Mouse (Mus musculus) spleen, adult 18-20 months (tissue): ENCODE data around the gene Chl1.

Source experiments
- DNase-seq, 2 experiments: peaks; one replicate each; pipeline ENCODE4 v3.0.0; 2022; ENCODE audit warnings: mixed read lengths in 2 of 2

Gene Chl1

DNA sequence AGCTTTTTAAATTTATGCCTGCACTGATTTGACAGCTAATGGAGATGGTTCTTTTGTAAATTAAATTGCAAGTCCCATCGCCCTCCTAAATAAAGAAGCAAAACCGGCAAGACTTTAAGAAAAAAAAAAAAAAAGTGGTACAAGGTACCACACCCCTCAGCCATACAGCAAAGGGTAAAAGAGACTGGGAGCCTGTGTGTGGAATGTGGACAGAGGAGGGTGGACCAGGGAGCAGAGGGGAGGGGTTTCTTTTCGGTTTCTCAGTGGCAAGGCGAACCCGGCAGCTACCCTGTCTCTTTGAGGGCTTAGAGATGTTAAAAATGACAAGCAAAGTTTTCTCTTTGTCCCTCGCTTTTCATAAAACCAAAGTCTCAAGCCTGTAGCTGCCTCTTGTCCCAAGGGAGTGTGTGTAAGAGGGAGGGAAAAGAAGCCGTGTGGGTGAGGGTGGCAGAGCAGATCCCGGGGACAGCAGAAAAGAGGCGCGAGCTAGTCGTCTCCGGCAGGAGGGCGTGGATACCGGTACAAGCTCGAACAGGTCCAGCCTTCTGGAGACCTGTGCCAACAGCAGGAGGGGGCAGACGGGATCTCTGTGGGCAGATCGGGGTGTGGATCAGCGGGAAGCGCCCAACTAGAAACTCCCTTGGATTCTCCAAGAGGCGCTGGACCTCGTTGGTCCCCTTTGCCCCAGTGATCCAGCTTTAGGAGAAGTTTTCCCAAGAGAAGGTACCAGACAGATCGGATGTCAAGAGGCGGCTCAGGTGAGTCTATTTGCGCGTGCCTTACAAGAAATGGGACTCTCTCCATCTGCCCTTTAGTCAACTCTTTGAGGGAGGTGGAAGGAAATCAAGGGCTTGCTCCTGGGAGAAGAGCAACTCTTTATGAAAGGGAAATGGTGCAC is at the start of gene Chl1:
Gene Chl1 (plus strand): TSS at position 195 of the 898 bp plus-strand sequence.
- no peak for DNase-seq

DNA sequence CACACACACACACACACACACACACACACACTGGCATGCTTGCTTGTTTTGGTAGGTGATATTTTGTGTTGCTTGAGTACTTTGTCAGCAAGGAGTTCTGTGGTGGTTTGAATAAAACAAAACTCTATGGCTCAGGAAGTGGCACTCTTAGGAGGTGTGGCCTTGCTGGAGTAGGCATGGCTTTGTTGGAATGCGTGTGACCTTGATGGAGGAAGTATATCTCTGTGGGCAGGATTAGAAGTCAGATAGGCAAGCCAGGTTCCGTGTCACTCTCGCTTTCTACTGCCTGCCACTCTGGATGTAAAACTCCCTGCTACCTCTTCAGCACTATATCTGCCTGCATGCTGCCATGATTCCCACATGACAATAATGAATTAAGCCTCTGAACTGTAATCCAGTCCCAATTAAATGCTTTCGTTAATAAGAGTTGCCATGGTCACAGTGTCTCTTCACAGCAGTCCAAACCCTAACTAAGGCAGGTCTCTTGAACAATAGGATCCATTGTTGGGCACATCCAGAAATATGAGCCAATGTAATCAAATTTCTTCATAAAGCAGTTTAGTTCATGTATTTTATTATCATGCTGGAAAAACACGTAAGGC is 44.8 kb upstream of the Chl1 start:
- DNase-seq, result no peak

DNA sequence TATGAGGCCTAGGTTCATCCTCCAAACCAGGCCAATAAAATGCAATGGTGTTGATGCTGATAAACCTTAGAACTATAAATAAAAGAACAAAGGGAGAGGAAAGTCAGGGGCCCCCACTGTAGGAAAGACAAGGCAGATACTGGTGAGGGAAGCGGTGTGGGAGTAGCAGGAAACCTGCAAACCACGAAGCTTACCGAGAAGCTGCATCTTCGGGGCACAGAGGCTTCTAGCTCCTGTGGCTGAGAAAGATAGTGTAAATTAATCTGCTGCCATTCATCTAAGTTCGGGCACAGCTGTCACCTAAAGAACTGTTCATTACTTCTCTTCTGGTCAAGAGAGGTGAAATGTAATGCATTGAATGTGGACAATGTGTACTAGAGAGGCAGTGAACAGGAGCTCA is 37.1 kb upstream of the Chl1 start:
- no peak for DNase-seq

DNA sequence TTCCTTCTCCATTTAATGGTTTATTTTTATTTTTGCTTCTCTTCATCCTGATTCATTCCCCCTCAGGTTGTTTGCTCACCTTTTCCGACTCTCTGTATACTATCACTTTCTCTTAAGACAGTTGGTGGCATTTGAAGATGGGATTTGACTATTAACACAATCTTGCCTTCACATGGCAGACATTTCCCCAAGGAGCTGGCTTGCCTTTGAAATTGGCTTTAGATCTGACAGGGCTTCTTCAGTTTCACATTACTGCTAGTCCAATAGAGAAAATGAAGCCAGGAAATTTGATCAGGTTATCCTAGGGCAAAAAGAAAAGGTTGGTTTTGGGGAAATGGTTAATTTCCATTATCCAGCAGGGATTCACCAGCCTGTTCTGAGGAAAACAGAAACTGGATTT is 23.2 kb upstream of the Chl1 start:
- DNase-seq, result no peak

DNA sequence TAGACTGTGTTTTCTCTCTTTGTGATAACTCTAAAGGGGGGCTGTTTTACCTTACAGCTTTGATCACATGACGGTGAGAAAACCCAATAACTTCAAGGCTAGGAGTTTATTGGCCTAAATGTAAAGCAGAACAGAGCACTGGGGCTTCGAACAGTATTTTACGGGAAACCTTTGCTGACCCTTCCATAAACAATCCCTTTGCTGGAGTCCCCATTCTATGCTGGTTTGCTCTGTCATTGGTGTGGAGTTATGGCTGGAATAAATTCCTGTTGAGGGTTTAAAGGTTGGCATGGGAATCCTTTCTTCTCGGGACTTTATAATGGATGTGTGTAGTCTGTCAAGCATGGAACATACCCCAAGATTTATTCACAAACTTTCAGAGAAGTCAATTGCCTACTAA is 12.0 kb upstream of the Chl1 start:
- no peak for DNase-seq

DNA sequence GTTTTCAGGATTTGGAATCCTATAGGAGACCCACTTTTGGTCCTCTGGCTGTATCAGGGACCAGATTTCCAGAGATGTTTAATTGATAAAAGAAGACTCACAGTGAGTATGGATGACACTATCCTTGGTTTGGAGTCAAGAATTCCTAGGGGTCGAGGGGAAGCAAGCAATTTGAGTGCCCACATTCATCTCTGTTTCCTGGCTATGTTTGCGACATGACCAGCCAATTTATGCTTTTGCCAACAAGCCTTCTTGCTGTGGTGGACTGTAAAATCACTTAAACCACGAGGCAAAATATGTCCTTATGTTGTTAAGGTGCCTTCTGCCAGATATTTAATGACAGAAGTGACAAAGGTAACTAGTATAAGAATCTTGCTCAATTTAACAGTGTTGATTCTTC is 6.3 kb upstream of the Chl1 start:
- DNase-seq, result no peak

DNA sequence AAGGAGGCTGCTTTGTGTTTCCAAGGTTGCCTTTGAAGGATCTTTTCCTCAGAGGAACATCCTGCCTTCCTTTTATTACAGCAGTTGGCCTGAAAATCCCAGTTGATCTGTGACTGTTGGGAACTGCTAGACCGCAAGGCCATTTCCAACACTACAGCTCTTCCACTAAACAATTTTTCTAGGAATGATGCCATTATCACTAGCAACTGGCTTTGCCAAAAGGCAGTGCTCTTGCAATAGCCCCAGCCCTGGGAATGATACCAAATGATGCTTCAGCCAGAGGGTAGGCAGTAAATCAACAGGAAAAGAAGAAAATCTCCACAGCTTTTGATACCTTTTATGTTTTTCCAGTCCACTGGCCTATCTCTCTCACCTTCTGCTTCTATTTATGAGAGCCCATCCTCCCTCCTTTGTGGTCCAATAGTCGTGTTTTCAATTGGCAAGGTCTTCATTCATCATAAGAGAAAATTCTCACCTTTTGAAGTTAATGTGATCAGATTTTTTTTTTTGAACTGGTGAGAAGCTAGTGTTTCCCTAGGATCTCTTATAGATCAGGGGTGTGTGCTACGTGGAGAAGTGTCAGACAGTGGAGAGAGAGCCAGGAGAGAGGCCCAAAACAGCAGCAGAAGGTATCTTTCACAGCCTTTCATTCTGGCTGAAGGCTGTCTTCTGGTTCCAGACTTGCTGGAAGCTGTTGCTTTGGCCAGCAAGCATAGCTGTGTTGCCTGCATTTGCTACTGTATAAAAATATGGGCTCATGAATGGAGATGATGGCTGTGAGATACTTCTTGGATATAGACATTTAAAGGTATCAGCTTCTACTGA is 2.4 kb upstream of the Chl1 start:
- no peak for DNase-seq

DNA sequence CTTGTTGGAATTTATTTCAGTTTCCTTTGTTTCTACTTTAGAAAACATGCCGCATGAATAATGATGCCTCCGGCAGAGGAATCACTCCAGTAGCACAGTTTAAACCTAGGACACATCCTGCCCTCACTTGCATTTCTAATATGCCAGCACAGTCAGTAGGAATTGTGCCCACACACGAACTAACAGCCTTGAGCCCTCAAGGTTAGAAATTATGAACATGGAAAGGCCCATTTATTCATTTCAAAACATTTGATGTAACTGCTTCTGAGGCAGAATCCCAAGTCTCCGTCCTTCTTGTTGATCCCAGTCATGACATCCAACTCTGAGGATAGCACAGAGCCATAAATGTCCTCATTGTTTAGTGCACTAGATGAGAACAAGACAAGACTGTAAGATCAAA is 790 bp upstream of the Chl1 start:
- DNase-seq, result no peak

DNA sequence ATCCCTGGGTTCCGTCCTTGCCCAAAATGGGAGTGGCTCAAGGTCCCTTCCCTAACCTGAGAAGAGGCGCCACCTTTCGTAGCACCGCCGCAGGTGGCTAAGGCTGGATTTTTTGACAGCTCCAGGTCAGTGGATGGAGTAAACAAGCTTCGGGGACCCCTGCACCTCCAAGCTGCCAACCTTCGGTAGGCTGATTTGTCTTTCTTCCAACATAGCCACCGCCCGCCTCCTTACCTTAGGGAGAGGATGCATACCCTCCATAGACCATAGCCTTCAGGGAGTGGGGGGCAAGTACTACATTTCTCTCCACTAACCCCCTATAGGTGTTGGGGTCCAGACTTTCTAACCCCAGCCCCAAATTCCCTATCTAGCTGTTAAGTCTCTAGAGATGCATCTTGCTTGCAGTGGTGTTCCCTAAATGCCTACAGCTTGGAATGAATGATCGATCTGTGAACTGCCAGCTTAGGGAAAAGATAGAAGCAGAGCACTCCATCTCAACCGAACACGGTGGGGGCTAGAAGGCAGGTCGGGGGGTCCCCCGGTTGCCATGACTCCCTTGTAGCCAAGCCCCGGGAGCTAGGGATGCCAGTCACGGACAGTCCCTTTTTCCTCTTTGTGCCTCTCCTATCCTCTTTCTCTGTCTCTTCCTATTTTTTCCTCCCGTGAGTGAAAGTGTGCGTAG is 1.0 kb downstream of the Chl1 start:
- DNase-seq, result no peak

DNA sequence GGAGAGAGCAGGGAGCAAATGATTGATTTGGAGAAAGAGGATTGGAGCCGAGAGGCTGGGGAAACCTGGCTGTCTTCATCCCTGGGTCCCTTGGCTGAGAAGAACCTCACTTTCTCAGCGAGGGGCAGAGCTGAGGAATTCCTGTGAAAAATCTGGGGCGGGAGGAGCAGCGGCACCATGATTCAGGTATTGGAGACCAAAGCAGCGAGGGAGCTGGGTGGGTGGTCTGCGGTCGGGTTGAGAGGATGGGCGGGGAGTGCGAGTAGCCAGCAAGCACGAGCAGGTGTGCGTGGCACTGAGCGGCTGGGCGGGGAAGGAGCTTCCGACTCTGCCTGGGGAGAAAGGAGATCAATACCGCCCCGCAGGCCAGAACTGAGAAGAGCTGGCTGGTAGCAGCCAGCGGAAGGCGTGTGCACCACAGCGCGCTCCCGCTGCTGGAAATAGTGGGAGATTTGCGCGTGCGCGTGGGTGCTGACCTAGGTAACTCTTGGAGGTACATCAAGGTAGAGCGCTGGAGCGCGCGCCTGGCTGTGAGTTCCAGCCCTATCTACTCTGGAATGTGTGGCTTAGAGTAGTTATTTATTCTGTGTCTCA is 1.7 kb downstream of the Chl1 start:
- DNase-seq, result no peak

DNA sequence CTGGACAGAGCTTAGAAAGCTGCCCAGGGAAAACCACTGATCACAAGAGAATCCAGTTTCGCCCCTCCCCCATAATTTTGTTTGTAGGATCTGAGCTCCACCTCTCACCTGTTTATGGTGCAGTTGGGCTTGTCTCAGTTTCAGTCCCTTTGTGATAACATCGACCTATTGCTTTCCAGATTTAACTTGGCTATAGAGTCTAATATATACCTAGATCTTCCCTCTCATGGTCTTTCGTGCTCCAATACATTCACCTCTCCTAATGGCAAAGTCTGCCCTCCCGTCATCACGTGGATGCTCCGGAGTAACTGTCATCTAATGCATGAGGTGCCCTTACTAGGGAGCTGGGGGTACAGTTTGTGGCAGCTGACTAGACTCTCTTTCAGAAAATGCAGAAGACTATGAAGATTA is 2.5 kb downstream of the Chl1 start:
- DNase-seq, result no peak

DNA sequence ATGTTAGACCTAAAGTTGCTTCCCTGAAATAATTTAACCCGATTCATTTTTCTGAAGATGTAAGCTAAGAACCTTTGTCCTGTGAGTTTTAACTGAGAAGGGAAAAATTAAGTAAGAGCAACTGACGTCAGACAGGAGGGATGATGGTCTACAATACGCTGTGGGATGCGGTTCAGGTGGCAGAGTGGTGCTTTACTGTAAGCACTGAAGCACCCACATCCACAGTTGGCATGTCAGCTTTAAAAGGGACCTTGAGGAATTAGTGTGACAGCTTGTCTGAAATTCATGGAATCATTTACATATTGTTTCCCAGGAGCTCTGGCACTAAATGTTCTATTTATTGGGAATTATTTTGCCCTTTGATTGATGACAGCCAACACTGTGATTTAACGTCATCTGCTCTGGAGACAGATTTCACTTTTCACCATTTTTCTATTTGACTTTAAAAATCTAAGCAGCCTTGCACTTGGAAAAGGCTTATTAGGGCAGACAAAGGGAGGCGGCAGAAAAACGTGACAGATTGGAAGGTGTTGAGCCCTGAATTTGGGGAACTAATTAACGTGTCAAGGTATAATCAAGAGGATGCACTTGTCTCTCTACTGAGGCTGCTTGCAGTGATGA is 3.3 kb downstream of the Chl1 start:
- DNase-seq, result no peak

DNA sequence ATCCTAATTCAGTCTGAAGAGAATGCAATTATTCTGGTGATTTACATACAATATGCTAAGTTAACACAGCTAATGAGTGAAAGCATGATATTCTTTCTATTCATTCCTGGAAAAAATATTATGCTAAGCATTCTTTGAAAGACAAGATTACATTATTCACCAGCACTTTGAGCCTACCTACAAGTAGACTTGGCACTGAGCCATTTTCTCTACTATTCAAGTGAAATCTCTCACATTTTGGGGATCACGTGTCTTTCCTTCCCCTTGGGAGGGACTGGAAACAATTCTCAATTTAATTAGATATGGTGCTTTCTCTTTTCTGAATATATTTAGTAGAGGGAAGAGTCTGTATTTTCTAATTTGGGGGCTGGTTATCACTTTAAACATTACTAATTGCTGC is 4.0 kb downstream of the Chl1 start:
- DNase-seq, result no peak

DNA sequence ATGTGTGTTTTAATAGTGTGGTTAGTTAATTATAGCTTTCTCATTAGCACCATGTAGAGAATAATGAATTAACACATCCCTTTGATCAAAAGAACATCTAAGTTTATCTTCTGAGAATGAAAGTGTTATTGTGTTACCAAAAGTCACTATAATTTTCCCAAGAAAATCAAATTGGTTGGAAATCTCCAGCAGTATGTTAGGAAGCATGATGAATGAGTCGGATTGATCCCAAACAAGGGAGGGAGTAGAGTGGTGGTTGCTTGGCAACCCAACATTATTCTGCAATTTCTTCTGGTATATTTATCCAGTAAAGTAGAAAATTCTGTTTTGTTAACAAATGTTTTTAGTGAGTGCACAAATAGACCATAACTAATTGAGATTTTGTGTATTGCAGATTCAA is 4.4 kb downstream of the Chl1 start:
- DNase-seq, result no peak

DNA sequence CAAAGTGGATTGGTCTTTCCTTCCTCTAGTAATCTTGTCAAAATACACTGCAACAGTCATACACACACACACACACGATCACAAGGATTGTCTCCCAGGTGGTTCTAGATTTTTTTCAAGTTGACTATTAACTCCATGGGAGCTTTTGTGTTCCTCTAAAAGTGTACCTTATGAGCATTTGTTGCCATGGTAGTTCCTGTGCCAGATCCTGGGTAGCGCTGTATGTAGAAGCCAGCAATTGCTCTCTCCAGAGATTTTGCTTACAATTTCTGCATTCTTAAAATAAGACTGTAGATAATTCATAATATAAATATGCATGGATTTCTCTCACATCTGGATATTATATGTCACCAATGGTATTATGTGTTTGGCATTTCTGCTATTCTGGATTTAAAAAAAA is 9.2 kb downstream of the Chl1 start:
- no peak for DNase-seq

DNA sequence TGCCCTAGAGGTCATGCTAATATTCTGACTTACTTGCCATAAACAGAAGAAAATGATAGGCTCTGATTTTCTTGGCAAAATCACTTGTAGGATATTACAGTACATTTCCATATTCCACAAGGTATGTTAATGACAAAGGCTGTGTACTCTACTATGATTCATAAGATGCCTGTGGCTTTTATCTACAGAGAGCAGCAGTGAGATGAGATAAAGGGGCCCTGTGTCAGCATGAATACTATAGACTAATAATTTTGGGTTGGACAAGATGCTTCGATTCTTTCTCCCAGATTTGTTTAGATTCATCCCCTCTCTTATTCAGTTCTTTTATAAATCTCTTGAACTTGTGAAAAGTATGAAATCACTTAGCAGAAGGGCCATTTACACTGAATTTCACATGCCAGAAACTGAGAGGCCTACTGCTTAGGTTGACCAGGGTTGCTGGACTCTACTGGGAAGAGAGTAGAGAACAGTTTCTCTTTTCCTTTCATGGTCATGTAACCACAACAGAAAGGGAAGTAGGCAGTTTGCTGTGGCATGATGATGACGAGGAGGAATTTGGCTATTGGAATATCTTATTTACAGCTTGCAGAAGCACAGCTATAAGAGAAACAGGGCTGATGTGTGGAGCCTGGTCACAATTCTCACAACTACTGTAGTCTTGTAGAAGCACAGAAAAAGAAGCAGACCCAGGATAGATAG is 15.1 kb downstream of the Chl1 start:
- no peak for DNase-seq

DNA sequence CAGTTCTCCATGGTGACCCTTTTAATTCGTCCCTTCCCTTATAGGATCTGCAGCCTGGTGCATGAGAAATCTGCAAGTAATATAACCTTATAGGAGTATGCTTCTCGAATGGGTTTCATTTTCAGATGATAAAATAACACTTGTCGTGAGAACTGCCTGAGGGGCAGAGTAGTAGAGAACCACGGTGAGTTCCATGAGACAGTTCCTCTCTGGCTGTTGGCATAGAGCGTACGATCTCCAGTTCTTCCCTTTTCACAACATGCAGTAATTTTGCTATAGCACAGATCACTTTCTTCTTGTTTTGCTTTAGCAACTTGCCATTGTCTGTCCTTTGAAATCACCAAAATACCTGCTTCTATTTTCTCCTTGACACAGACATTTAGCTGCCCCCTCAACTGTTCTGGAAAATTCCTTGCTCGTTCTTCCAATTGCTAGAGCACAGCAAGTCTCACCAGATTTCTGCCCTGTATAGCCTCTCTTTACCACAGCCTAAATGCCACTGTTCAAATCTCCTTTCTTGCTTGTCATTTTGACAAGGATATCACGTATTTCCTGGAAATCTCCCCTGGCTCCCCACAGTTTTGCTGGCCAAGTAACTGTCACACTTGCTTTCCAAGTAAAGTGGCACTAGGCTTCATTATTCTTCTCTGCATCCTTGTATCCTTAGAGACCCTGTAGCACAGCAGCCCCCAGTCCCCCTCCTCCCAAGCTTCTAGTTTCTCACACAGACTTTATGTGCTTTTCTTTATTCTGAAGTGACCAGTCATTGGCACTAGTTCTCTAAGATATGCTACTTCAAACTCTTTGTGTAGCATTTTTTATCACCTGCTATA is 16.8 kb downstream of the Chl1 start:
- no peak for DNase-seq

DNA sequence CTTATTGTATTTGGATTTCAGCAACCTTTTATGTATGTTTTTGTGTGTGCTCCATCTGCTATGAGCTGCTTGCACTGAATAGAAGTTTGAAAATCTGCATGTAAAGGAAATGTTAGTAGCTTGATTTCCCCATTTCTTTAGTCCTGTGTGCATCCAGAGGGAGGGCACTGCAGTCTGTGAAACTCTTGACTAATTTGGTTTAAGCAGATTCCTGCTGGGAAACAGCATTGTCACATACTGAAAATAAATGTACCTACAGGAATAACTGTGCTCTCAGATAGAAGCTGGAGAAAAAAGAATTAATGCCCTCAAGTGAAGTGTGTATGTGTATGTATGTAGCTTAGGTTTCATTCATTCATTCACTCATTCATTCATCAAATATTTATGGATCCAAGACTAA is 22.7 kb downstream of the Chl1 start:
- DNase-seq, result no peak

DNA sequence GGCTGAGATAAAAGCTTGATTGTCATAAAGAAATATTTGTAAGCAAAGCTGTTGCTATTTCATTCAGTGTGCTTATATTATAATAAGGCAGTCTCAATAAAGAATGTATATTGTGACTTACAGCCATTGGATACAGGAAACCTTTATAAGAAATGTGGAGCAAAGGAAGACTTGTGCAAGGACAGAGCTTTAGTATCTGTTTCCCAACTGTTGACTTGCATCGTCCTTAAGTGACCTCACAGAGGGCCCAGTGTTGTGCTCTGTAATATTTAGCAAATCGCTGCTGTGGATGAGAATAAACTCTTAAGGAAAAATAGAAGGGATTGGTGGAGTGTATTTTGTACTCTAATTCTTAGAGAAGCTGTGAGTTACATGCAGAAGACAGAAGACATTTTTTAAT is 23.6 kb downstream of the Chl1 start:
- DNase-seq, result no peak

DNA sequence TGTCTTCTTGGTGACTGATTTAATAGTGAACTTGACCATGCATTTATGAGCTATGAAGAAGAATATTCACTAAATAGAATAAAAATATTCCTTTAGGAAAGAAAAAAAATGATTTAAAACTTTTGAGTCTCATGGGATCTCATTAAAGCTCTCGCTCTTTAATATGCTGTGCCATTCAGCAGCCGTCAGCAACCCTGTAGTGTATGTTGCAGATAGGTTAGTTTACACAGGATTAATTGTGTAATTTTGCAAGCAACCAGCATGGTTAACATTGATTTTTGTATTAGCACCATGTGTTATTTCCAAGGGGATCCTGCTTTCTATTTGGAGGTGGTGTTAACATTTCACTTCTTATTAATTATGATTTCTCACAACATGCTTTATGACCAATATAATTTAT is 32.2 kb downstream of the Chl1 start:
- no peak for DNase-seq

DNA sequence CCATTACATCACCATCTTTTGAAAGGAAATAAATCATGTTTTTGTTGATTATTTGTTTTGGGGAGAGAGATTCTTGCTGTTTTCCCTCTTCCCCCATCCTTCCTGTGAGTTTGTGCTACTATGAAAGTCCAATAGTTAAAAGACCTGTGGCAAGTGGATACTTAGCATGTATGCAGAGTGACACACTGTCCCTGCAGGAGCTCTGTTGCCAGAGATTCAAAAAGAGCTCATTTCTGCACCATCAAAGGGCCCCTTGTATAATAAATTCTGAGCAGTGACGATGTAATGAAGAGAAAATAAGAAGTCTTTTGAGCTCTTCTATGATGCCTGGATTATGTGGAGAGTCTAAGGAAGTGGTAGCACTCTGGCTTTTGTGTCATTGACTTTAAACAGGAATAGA is 33.4 kb downstream of the Chl1 start:
- no peak for DNase-seq
